Mouse (Mus musculus): Measurements from ENCODE around the gene Lgals7. TPM values are rescaled to one million over a fixed set of nuclear protein-coding genes. Genes with fewer than 3 reads are reported as not detected.

Gene Lgals7
- polyA plus RNA-seq, 1 experiment from 2014 or later = 2.7 TPM

DNA sequence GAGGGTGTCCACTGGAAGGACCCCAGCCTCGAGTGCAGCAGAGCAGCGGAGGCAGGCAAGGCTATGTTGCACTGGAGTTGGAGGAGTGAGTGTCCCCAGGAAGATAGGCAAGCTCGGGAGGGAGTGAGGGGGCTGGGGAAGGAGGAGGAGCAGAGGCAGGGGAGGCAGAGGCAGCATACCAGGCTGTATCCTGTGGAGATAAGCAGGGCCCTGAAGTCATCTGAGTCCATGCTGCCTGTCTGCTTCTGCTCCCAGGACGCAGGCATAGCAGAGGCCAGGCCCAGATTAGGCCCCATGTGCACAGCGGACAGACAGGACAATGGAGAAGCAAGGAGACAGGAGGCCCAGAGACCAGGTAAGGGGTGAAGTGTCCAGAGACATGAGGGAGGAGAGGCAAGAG is 31.3 kb downstream of the Lgals7 start:
- Histone ChIP-seq H3K4me1 (replicated peaks; ENCODE audit: control insufficient read depth, insufficient read depth, low read length) (no peaks in the 10 kb centered on the region), H3K4me3 (ENCODE audit: low read depth, low read length) (no peak overlapping the region), H3K9ac (ENCODE audit: low read depth, low read length) (no peak overlapping the region), H3K36me3 (ENCODE audit: control insufficient read depth, insufficient read depth, low read length) (peaks cover 15% of the 10 kb centered on the region), H3K27ac (ENCODE audit: low read depth, low read length) (no peak overlapping the region), H3K9me3 (ENCODE audit: control insufficient read depth, low read length) (no peaks in the 10 kb centered on the region), H3K4me2 (replicated peaks; ENCODE audit: low read depth, low read length) (no peak overlapping the region), H3K27me3 (ENCODE audit: control insufficient read depth, insufficient read depth, low read length) (peaks cover 2% of the 10 kb centered on the region)
- 60% methylated on average over 5 of the region's 5 CpGs for WGBS
- no peak for DNase-seq (ENCODE audit: low spot score)
- no peak for ATAC-seq (ENCODE audit: low FRiP score)

DNA sequence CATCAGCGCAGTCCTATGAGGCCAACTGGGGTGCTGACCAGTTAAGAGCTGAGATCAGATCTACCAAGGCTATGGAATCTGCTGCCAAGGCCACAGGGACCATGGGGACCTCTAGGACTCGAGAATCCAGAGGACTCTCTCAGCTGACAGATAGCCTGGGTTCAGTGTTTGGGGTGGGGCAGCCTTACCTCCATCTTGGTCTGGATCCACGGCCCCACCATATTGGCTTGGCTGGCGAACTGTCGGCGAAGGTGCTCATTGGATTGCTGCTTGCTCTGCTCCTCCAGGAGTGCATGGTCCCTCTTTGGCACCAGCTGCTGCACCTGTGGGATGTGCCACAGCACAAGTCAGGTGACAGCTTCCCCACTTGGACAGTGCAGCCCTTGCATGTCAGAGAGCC is 34.0 kb downstream of the Lgals7 start:
- Histone ChIP-seq H3K4me2 (replicated peaks; ENCODE audit: low read depth, low read length) (no peak overlapping the region), H3K4me3 (ENCODE audit: low read depth, low read length) (no peak overlapping the region), H3K36me3 (ENCODE audit: control insufficient read depth, insufficient read depth, low read length) (peaks cover 14% of the 10 kb centered on the region; the same call in 1 of the 2 replicates), H3K27me3 (ENCODE audit: control insufficient read depth, insufficient read depth, low read length) (no peaks in the 10 kb centered on the region), H3K4me1 (replicated peaks; ENCODE audit: control insufficient read depth, insufficient read depth, low read length) (no peaks in the 10 kb centered on the region), H3K9ac (ENCODE audit: low read depth, low read length) (no peak overlapping the region), H3K9me3 (ENCODE audit: control insufficient read depth, low read length) (no peaks in the 10 kb centered on the region), H3K27ac (ENCODE audit: low read depth, low read length) (no peak overlapping the region)
- ATAC-seq (ENCODE audit: low FRiP score) (no peak), DNase-seq (ENCODE audit: low spot score) (no peak)
- WGBS = 89% methylated on average over 6 of the region's 6 CpGs

DNA sequence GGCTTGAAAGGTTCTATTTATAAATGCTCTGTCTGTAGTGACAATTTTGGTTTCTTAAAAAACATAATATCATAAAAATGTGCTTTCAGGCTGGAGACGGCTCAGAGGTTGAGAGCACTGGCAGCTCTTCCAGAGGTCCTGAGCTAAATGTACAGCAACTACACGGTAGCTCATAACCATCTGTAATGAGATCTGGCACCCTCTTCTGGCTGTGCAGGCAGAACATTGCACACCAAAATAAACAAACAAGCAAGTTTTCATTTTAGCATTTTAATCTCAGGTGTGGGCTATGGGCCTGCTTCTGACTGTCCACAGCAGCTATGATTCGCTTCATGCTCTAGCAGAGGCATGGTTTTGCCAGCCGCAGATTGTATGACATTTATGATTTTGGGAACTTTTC is 36.3 kb downstream of the Lgals7 start:
- DNase-seq (ENCODE audit: low spot score) (no peak), ATAC-seq (ENCODE audit: low FRiP score) (no peak)
- no peaks in the 10 kb centered on the region for H3K4me1 ChIP-seq (replicated peaks; ENCODE audit: control insufficient read depth, insufficient read depth, low read length)
- H3K27ac ChIP-seq (ENCODE audit: low read depth, low read length) = no peak overlapping the region
- no peak overlapping the region for H3K9ac ChIP-seq (ENCODE audit: low read depth, low read length)
- WGBS = 91% methylated on average over 4 of the region's 4 CpGs
- H3K9me3 ChIP-seq (ENCODE audit: control insufficient read depth, low read length) = no peaks in the 10 kb centered on the region
- no peaks in the 10 kb centered on the region for H3K27me3 ChIP-seq (ENCODE audit: control insufficient read depth, insufficient read depth, low read length)
- no peak overlapping the region for H3K4me3 ChIP-seq (ENCODE audit: low read depth, low read length)
- H3K4me2 ChIP-seq (replicated peaks; ENCODE audit: low read depth, low read length) = no peak overlapping the region
- peaks cover 17% of the 10 kb centered on the region for H3K36me3 ChIP-seq (ENCODE audit: control insufficient read depth, insufficient read depth, low read length)

GRCm38 (mm10) chr7:28901311-28902125 is 37.9 kb downstream of the Lgals7 start:
- H3K27me3 ChIP-seq (ENCODE audit: control insufficient read depth, insufficient read depth, low read length) = no peaks in the 10 kb centered on the region
- H3K36me3 ChIP-seq (ENCODE audit: control insufficient read depth, insufficient read depth, low read length) = peaks cover 23% of the 10 kb centered on the region
- 90% methylated on average over 13 of the region's 13 CpGs for WGBS
- ATAC-seq (ENCODE audit: low FRiP score) = no peak
- no peaks in the 10 kb centered on the region for H3K4me1 ChIP-seq (replicated peaks; ENCODE audit: control insufficient read depth, insufficient read depth, low read length)
- no peaks in the 10 kb centered on the region for H3K9me3 ChIP-seq (ENCODE audit: control insufficient read depth, low read length)
- H3K4me3 ChIP-seq (ENCODE audit: low read depth, low read length) = no peak overlapping the region
- DNase-seq (ENCODE audit: low spot score) = no peak
- no peak overlapping the region for H3K27ac ChIP-seq (ENCODE audit: low read depth, low read length)
- no peak overlapping the region for H3K9ac ChIP-seq (ENCODE audit: low read depth, low read length)
- no peak overlapping the region for H3K4me2 ChIP-seq (replicated peaks; ENCODE audit: low read depth, low read length)

- peaks cover 28% of the 10 kb centered on the region for H3K36me3 ChIP-seq (ENCODE audit: control insufficient read depth, insufficient read depth, low read length)
- ATAC-seq (ENCODE audit: low FRiP score) (no peak), DNase-seq (ENCODE audit: low spot score) (no peak)
- no peaks in the 10 kb centered on the region for H3K27me3 ChIP-seq (ENCODE audit: control insufficient read depth, insufficient read depth, low read length)
- 91% methylated on average over 6 of the region's 6 CpGs for WGBS
- H3K4me2 ChIP-seq (replicated peaks; ENCODE audit: low read depth, low read length) = no peak overlapping the region
- H3K27ac ChIP-seq (ENCODE audit: low read depth, low read length) = no peak overlapping the region
- no peaks in the 10 kb centered on the region for H3K4me1 ChIP-seq (replicated peaks; ENCODE audit: control insufficient read depth, insufficient read depth, low read length)
- H3K4me3 ChIP-seq (ENCODE audit: low read depth, low read length) = no peak overlapping the region
- no peak overlapping the region for H3K9ac ChIP-seq (ENCODE audit: low read depth, low read length)
- H3K9me3 ChIP-seq (ENCODE audit: control insufficient read depth, low read length) = no peaks in the 10 kb centered on the region
Observed at GRCm38 (mm10) chr7:28902180-28902579, 38.5 kb downstream of the Lgals7 start.

DNA sequence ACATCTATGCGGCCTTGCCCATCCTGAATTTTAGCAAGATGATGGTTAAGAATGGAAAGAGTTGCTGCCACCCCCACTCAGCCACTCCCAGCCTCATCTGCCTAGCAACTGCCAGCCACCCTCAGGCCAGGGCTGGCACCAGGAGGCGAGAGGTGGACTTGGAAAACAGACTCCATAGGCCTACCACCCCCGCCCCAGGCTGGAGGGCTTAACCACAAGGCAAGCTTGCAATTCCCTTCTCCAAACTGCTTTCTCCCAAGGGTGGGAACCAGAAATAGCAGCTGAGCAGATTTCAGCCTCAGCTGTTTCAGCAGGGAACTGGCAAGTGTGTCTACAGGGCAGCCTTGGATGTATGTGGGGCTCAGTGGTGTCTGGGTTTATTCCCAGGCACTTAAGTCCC is 39.2 kb downstream of the Lgals7 start:
- no peak for ATAC-seq (ENCODE audit: low FRiP score)
- no peak overlapping the region for H3K9ac ChIP-seq (ENCODE audit: low read depth, low read length)
- H3K4me3 ChIP-seq (ENCODE audit: low read depth, low read length) = no peak overlapping the region
- no peaks in the 10 kb centered on the region for H3K27me3 ChIP-seq (ENCODE audit: control insufficient read depth, insufficient read depth, low read length)
- no peak for DNase-seq (ENCODE audit: low spot score)
- no peaks in the 10 kb centered on the region for H3K4me1 ChIP-seq (replicated peaks; ENCODE audit: control insufficient read depth, insufficient read depth, low read length)
- no peak overlapping the region for H3K4me2 ChIP-seq (replicated peaks; ENCODE audit: low read depth, low read length)
- peaks cover 28% of the 10 kb centered on the region for H3K36me3 ChIP-seq (ENCODE audit: control insufficient read depth, insufficient read depth, low read length)
- 88% methylated on average over 3 of the region's 3 CpGs for WGBS
- no peak overlapping the region for H3K27ac ChIP-seq (ENCODE audit: low read depth, low read length)
- H3K9me3 ChIP-seq (ENCODE audit: control insufficient read depth, low read length) = no peaks in the 10 kb centered on the region

- 91% methylated on average over 10 of the region's 10 CpGs for WGBS
- Histone ChIP-seq H3K4me1 (replicated peaks; ENCODE audit: control insufficient read depth, insufficient read depth, low read length) (no peaks in the 10 kb centered on the region), H3K9me3 (ENCODE audit: control insufficient read depth, low read length) (no peaks in the 10 kb centered on the region), H3K36me3 (ENCODE audit: control insufficient read depth, insufficient read depth, low read length) (peaks cover 25% of the 10 kb centered on the region), H3K4me2 (replicated peaks; ENCODE audit: low read depth, low read length) (no peak overlapping the region), H3K27me3 (ENCODE audit: control insufficient read depth, insufficient read depth, low read length) (no peaks in the 10 kb centered on the region), H3K27ac (ENCODE audit: low read depth, low read length) (no peak overlapping the region), H3K4me3 (ENCODE audit: low read depth, low read length) (no peak overlapping the region), H3K9ac (ENCODE audit: low read depth, low read length) (no peak overlapping the region)
- no peak for DNase-seq (ENCODE audit: low spot score)
- ATAC-seq (ENCODE audit: low FRiP score) = no peak
Observed at GRCm38 (mm10) chr7:28903778-28904177, 40.1 kb downstream of the Lgals7 start.

- 97% methylated on average over 5 of the region's 5 CpGs for WGBS
- peaks cover 29% of the 10 kb centered on the region for H3K36me3 ChIP-seq (ENCODE audit: control insufficient read depth, insufficient read depth, low read length)
- no peak for ATAC-seq (ENCODE audit: low FRiP score)
Observed at GRCm38 (mm10) chr7:28907195-28907594, 43.5 kb downstream of the Lgals7 start.

GRCm38 (mm10) chr7:28911632-28912031 is 48.0 kb downstream of the Lgals7 start:
- Histone ChIP-seq H3K4me3 (ENCODE audit: low read depth, low read length) (no peak overlapping the region), H3K9ac (ENCODE audit: low read depth, low read length) (no peak overlapping the region), H3K27me3 (ENCODE audit: control insufficient read depth, insufficient read depth, low read length) (no peaks in the 10 kb centered on the region), H3K9me3 (ENCODE audit: control insufficient read depth, low read length) (no peaks in the 10 kb centered on the region), H3K27ac (ENCODE audit: low read depth, low read length) (no peak overlapping the region), H3K4me2 (replicated peaks; ENCODE audit: low read depth, low read length) (no peak overlapping the region), H3K36me3 (ENCODE audit: control insufficient read depth, insufficient read depth, low read length) (peaks cover 22% of the 10 kb centered on the region), H3K4me1 (replicated peaks; ENCODE audit: control insufficient read depth, insufficient read depth, low read length) (no peaks in the 10 kb centered on the region)
- ATAC-seq (ENCODE audit: low FRiP score) (no peak), DNase-seq (ENCODE audit: low spot score) (no peak)
- WGBS = 67% methylated on average over 4 of the region's 4 CpGs

More at GRCm38 (mm10) chr7:28907195-28907594, 43.5 kb downstream of the Lgals7 start:
- no peak for DNase-seq (ENCODE audit: low spot score)
- no peak overlapping the region for H3K27ac ChIP-seq (ENCODE audit: low read depth, low read length)
- no peaks in the 10 kb centered on the region for H3K4me1 ChIP-seq (replicated peaks; ENCODE audit: control insufficient read depth, insufficient read depth, low read length)
- H3K4me2 ChIP-seq (replicated peaks; ENCODE audit: low read depth, low read length) = no peak overlapping the region
- H3K9ac ChIP-seq (ENCODE audit: low read depth, low read length) = no peak overlapping the region
- H3K27me3 ChIP-seq (ENCODE audit: control insufficient read depth, insufficient read depth, low read length) = no peaks in the 10 kb centered on the region
- H3K4me3 ChIP-seq (ENCODE audit: low read depth, low read length) = no peak overlapping the region
- H3K9me3 ChIP-seq (ENCODE audit: control insufficient read depth, low read length) = no peaks in the 10 kb centered on the region

All from hindbrain, embryonic 11.5 days (tissue).